Mouse (Mus musculus) liver, adult 2 months (tissue): ENCODE data around the gene Prkar2b.

Experiments
- CTCF ChIP-seq: fragments of 200-500 bp; IDR thresholded peaks from 2 replicates; pipeline ENCODE4 v1.5.1; 2011; ENCODE audit warnings: low read depth, low read length, control low read depth
- POLR2A ChIP-seq: fragments of 200-500 bp; IDR thresholded peaks from 2 replicates; pipeline ENCODE4 v1.6.1; 2011; ENCODE audit warnings: low read length, control low read depth; ENCODE audit not compliant: insufficient read depth; ENCODE audit errors: extremely low read depth

DNA sequence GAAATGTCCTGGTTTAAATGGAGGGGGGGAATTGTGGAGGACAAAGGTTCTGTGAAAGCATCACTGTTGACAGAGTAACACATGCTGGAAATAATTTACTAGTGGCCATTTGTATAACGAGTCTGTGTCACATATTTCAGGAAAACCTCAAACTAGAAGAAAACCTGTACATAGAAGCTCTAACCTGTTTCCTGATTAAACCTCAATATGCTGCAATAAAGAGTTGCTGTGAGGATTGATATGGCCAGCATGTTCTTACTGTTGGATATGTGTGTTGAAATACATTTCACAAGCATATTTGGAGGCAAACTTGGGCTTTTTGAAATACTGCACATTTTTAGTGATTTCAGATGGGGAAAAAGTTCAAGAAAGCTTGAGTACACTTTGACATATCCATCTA, 36.0 kb upstream of the Prkar2b start:
- TF ChIP-seq CTCF (no peak), POLR2A (no peak)
